Mouse (Mus musculus) limb, embryonic 10.5 days (tissue): ENCODE data around the gene Swap70. TPM values are rescaled to one million over a fixed set of nuclear protein-coding genes. Genes with fewer than 3 reads are reported as not detected.
"Not testable (repeated sequence)": the region's sequence is repeated elsewhere in the genome, so short reads cannot be mapped to it uniquely, and the experiment has no call there.

Experiments used
- DNase-seq: peaks from one replicate; pipeline ENCODE4 v3.0.0-alpha.2; 2017; ENCODE audit warnings: low spot score
- H3K27ac ChIP-seq: fragments of 300-500 bp; sonication (generic); 2 replicates; pipeline ENCODE4 v1.5.1; 2016; ENCODE audit warnings: mild to moderate bottlenecking
- H3K27me3 ChIP-seq: fragments of 300-500 bp; sonication (generic); 2 replicates; pipeline ENCODE4 v1.6.1; 2016; ENCODE audit warnings: low read depth, mild to moderate bottlenecking; ENCODE audit not compliant: poor library complexity, severe bottlenecking
- H3K36me3 ChIP-seq: fragments of 300-500 bp; sonication (generic); 2 replicates; pipeline ENCODE4 v1.6.1; 2016; ENCODE audit warnings: mild to moderate bottlenecking, moderate library complexity
- H3K4me1 ChIP-seq: fragments of 300-500 bp; sonication (generic); 2 replicates; pipeline ENCODE4 v1.6.1; 2016
- H3K4me3 ChIP-seq: fragments of 300-500 bp; sonication (generic); 2 replicates; pipeline ENCODE4 v1.5.1; 2016; ENCODE audit warnings: mild to moderate bottlenecking, moderate library complexity
- H3K9me3 ChIP-seq: fragments of 300-500 bp; sonication (generic); replicated peaks from 2 replicates; pipeline ENCODE4 v1.6.1; 2016; ENCODE audit warnings: mild to moderate bottlenecking
- WGBS: fragments of 180-500 bp; shearing (Covaris S2); methylation state at CpG from one replicate; pipeline ENCODE4 v1.1.7; 2016; 5-methylcytosine and 5-hydroxymethylcytosine counted together
- polyA plus RNA-seq: library from polyadenylated mRNA; unstranded; fragments of >200 nt; fragmentation: Nextera tagmentation; extraction: Ambion mirVana; gene quantifications from 2 replicates; pipeline ENCODE4 v1.2.1, GENCODE M21; 2016

Swap70 gene
- polyA plus RNA-seq, 1 experiment from 2014 or later = 32.8 TPM

- Histone ChIP-seq H3K4me1 (no peaks in the 10 kb centered on the region), H3K27ac (no peak overlapping the region), H3K36me3 (no peaks in the 10 kb centered on the region), H3K27me3 (no peaks in the 10 kb centered on the region), H3K4me3 (no peak overlapping the region), H3K9me3 (no peaks in the 10 kb centered on the region)
- no peak for DNase-seq
- WGBS = 81% methylated on average over 3 of the region's 3 CpGs
Observed at GRCm38 (mm10) chr7:110214882-110215281, 6.6 kb upstream of the Swap70 start.

GRCm38 (mm10) chr7:110221051-110221585, 393 bp upstream of the Swap70 start:
- no peaks in the 10 kb centered on the region for H3K27me3 ChIP-seq
- 27% methylated on average over 8 of the region's 8 CpGs for WGBS
- peaks cover 19% of the 10 kb centered on the region for H3K4me1 ChIP-seq
- peak overlapping the region; percentile 95 for H3K27ac ChIP-seq
- no peak for DNase-seq
- peak overlapping the region; percentile 75 for H3K4me3 ChIP-seq
- no peaks in the 10 kb centered on the region for H3K9me3 ChIP-seq
- peaks cover 11% of the 10 kb centered on the region for H3K36me3 ChIP-seq

- Histone ChIP-seq H3K36me3 (peaks cover 20% of the 10 kb centered on the region), H3K4me1 (peaks cover 19% of the 10 kb centered on the region), H3K27ac (peak overlapping the region; percentile 95), H3K27me3 (no peaks in the 10 kb centered on the region), H3K9me3 (no peaks in the 10 kb centered on the region), H3K4me3 (peak overlapping the region; percentile 75)
- peak; percentile 40 for DNase-seq
- WGBS = 21% methylated on average over 12 of the region's 12 CpGs
Observed at GRCm38 (mm10) chr7:110222583-110223182, 1.2 kb downstream of the Swap70 start.

GRCm38 (mm10) chr7:110223727-110224510, 2.4 kb downstream of the Swap70 start:
- WGBS = 88% methylated on average over 2 of the region's 2 CpGs
- DNase-seq = no peak
- H3K27me3 ChIP-seq = no peaks in the 10 kb centered on the region
- H3K27ac ChIP-seq = no peak overlapping the region
- H3K9me3 ChIP-seq = no peaks in the 10 kb centered on the region
- peaks cover 25% of the 10 kb centered on the region for H3K36me3 ChIP-seq
- no peak overlapping the region for H3K4me3 ChIP-seq
- H3K4me1 ChIP-seq = peaks cover 19% of the 10 kb centered on the region

- Histone ChIP-seq H3K27me3 (no peaks in the 10 kb centered on the region), H3K4me3 (no peak overlapping the region), H3K9me3 (no peaks in the 10 kb centered on the region), H3K27ac (no peak overlapping the region), H3K36me3 (peaks cover 28% of the 10 kb centered on the region), H3K4me1 (peaks cover 15% of the 10 kb centered on the region)
- WGBS = 91% methylated on average over 5 of the region's 5 CpGs
- no peak for DNase-seq
Observed at GRCm38 (mm10) chr7:110226484-110226883, 5.0 kb downstream of the Swap70 start.

GRCm38 (mm10) chr7:110229967-110230366, 8.5 kb downstream of the Swap70 start:
- no peaks in the 10 kb centered on the region for H3K27me3 ChIP-seq
- no peaks in the 10 kb centered on the region for H3K9me3 ChIP-seq
- 81% methylated on average over 6 of the region's 6 CpGs for WGBS
- no peak overlapping the region for H3K27ac ChIP-seq
- H3K36me3 ChIP-seq = peaks cover 33% of the 10 kb centered on the region
- H3K4me3 ChIP-seq = no peak overlapping the region
- H3K4me1 ChIP-seq = no peaks in the 10 kb centered on the region
- no peak for DNase-seq

- H3K4me3 ChIP-seq, H3K27ac ChIP-seq, H3K4me1 ChIP-seq, H3K9me3 ChIP-seq, DNase-seq, H3K27me3 ChIP-seq: not testable (repeated sequence)
- WGBS = 96% methylated on average over 10 of the region's 10 CpGs
- H3K36me3 ChIP-seq = peaks cover 24% of the 10 kb centered on the region
Observed at GRCm38 (mm10) chr7:110231127-110231526, 9.6 kb downstream of the Swap70 start.

- Histone ChIP-seq H3K27me3 (no peaks in the 10 kb centered on the region), H3K36me3 (peaks cover 10% of the 10 kb centered on the region), H3K4me1 (peaks cover 17% of the 10 kb centered on the region), H3K4me3 (no peak overlapping the region), H3K27ac (no peak overlapping the region), H3K9me3 (no peaks in the 10 kb centered on the region)
- no peak for DNase-seq
- WGBS = 86% methylated on average over 4 of the region's 4 CpGs
Observed at GRCm38 (mm10) chr7:110236085-110236484, 14.6 kb downstream of the Swap70 start.

- Histone ChIP-seq H3K4me3 (no peak overlapping the region), H3K4me1 (peaks cover 17% of the 10 kb centered on the region), H3K9me3 (no peaks in the 10 kb centered on the region), H3K27me3 (no peaks in the 10 kb centered on the region), H3K36me3 (peaks cover 8% of the 10 kb centered on the region), H3K27ac (peak overlapping the region; percentile 42; the same call in 1 of the 2 replicates)
- DNase-seq = no peak
- 62% methylated on average over 3 of the region's 3 CpGs for WGBS
Observed at GRCm38 (mm10) chr7:110237451-110237836, 15.9 kb downstream of the Swap70 start.

GRCm38 (mm10) chr7:110237837-110238451, 16.4 kb downstream of the Swap70 start:
- Histone ChIP-seq H3K27ac (peak overlapping the region; percentile 42; the same call in 1 of the 2 replicates), H3K27me3 (no peaks in the 10 kb centered on the region), H3K4me1 (peaks cover 17% of the 10 kb centered on the region), H3K9me3 (no peaks in the 10 kb centered on the region), H3K36me3 (peaks cover 8% of the 10 kb centered on the region), H3K4me3 (no peak overlapping the region)
- DNase-seq = no peak
- WGBS = 64% methylated on average over 2 of the region's 2 CpGs

- WGBS = 87% methylated on average over 4 of the region's 4 CpGs
- H3K27me3 ChIP-seq = no peaks in the 10 kb centered on the region
Observed at GRCm38 (mm10) chr7:110239590-110239989, 18.1 kb downstream of the Swap70 start.

GRCm38 (mm10) chr7:110241472-110242289, 20.2 kb downstream of the Swap70 start:
- Histone ChIP-seq H3K4me3 (no peak overlapping the region), H3K9me3 (no peaks in the 10 kb centered on the region), H3K36me3 (peaks cover 29% of the 10 kb centered on the region), H3K27me3 (no peaks in the 10 kb centered on the region), H3K27ac (no peak overlapping the region), H3K4me1 (peaks cover 17% of the 10 kb centered on the region)
- WGBS = 92% methylated on average over 9 of the region's 9 CpGs
- no peak for DNase-seq

More at GRCm38 (mm10) chr7:110239590-110239989, 18.1 kb downstream of the Swap70 start:
- no peaks in the 10 kb centered on the region for H3K9me3 ChIP-seq
- peaks cover 17% of the 10 kb centered on the region for H3K4me1 ChIP-seq
- DNase-seq = no peak
- H3K4me3 ChIP-seq = no peak overlapping the region
- H3K27ac ChIP-seq = no peak overlapping the region
- H3K36me3 ChIP-seq = peaks cover 11% of the 10 kb centered on the region; the same call in 1 of the 2 replicates
